Mouse (Mus musculus) hindbrain, embryonic 14.5 days (tissue): ENCODE measurements around the gene Spats2l. TPM values are rescaled to one million over a fixed set of nuclear protein-coding genes. Genes with fewer than 3 reads are reported as not detected.

ENCODE experiments used
- polyA plus RNA-seq: library from polyadenylated mRNA; unstranded; fragments of >200 nt; fragmentation: Nextera tagmentation; extraction: Ambion mirVana; gene quantifications from 2 replicates; pipeline ENCODE4 v1.2.1, GENCODE M21; 2014

Gene Spats2l
- polyA plus RNA-seq, 1 experiment from 2014 or later = 83.2 TPM

Other genes starting within 250 kb of the Spats2l start
- gene Sgo2a, start 221.8 kb downstream of the Spats2l start, polyA plus RNA-seq = 3.1 and 3.6 TPM in 2 replicates
- gene Kctd18, start 244.8 kb downstream of the Spats2l start, polyA plus RNA-seq = 24.8 and 27.3 TPM in 2 replicates